Mouse (Mus musculus): ENCODE measurements around the gene Zfp524.
"Not testable (repeated sequence)": the region's sequence is repeated elsewhere in the genome, so short reads cannot be mapped to it uniquely, and the experiment has no call there.

Zfp524 gene

GRCm38 (mm10) chr7:5016057-5016456, 1.8 kb downstream of the Zfp524 start:
- DNase-seq (ENCODE audit: low spot score): no peak

- DNase-seq (ENCODE audit: low spot score): no peak
Observed at GRCm38 (mm10) chr7:5016920-5017319, 2.7 kb downstream of the Zfp524 start.

GRCm38 (mm10) chr7:5017352-5017751, 3.1 kb downstream of the Zfp524 start:
- no peak for DNase-seq (ENCODE audit: low spot score)

GRCm38 (mm10) chr7:5017931-5018330, 3.7 kb downstream of the Zfp524 start:
- DNase-seq (ENCODE audit: low spot score): no peak

GRCm38 (mm10) chr7:5019576-5019975, 5.4 kb downstream of the Zfp524 start:
- DNase-seq (ENCODE audit: low spot score): not testable (repeated sequence)

- peak; percentile 100 for DNase-seq (ENCODE audit: low spot score)
Observed at GRCm38 (mm10) chr7:5020000-5020681, 5.9 kb downstream of the Zfp524 start, which contains the start of the genes Zfp865 and Ccdc106. Gene Zfp865 (plus strand): TSS chr7:5020376. Gene Ccdc106 (plus strand): TSS chr7:5020553.

- peak; percentile 15 for DNase-seq (ENCODE audit: low spot score)
Observed at GRCm38 (mm10) chr7:5020685-5021084, 6.5 kb downstream of the Zfp524 start.

- DNase-seq (ENCODE audit: low spot score): no peak
Observed at GRCm38 (mm10) chr7:5021197-5021596, 7.0 kb downstream of the Zfp524 start.

- DNase-seq (ENCODE audit: low spot score): no peak
Observed at GRCm38 (mm10) chr7:5029543-5029942, 15.3 kb downstream of the Zfp524 start.

GRCm38 (mm10) chr7:5029946-5030345, 15.7 kb downstream of the Zfp524 start:
- no peak for DNase-seq (ENCODE audit: low spot score)

GRCm38 (mm10) chr7:5030554-5031275, 16.5 kb downstream of the Zfp524 start:
- DNase-seq (ENCODE audit: low spot score): no peak

- no peak for DNase-seq (ENCODE audit: low spot score)
Observed at GRCm38 (mm10) chr7:5031496-5031895, 17.3 kb downstream of the Zfp524 start.

GRCm38 (mm10) chr7:5033818-5034217, 19.6 kb downstream of the Zfp524 start, which contains the start of gene 4632433K11Rik:
Gene 4632433K11Rik (plus strand): TSS chr7:5034118.
- DNase-seq (ENCODE audit: low spot score): no peak

GRCm38 (mm10) chr7:5035628-5036027, 21.4 kb downstream of the Zfp524 start:
- DNase-seq (ENCODE audit: low spot score): no peak

- no peak for DNase-seq (ENCODE audit: low spot score)
Observed at GRCm38 (mm10) chr7:5036136-5036535, 21.9 kb downstream of the Zfp524 start.

GRCm38 (mm10) chr7:5037026-5037425, 22.8 kb downstream of the Zfp524 start:
- no peak for DNase-seq (ENCODE audit: low spot score)

GRCm38 (mm10) chr7:5037467-5037866, 23.3 kb downstream of the Zfp524 start:
- DNase-seq (ENCODE audit: low spot score): no peak

- DNase-seq (ENCODE audit: low spot score): peak; percentile 91
Observed at GRCm38 (mm10) chr7:5038109-5038732, 24.0 kb downstream of the Zfp524 start, which contains the start of gene Zfp784. Gene Zfp784 (minus strand): TSS chr7:5038446.

- no peak for DNase-seq (ENCODE audit: low spot score)
Observed at GRCm38 (mm10) chr7:5038940-5039339, 24.7 kb downstream of the Zfp524 start.

GRCm38 (mm10) chr7:5044981-5045380, 30.8 kb downstream of the Zfp524 start:
- no peak for DNase-seq (ENCODE audit: low spot score)

GRCm38 (mm10) chr7:5046112-5046511, 31.9 kb downstream of the Zfp524 start:
- no peak for DNase-seq (ENCODE audit: low spot score)

GRCm38 (mm10) chr7:5047313-5047712, 33.1 kb downstream of the Zfp524 start:
- peak; percentile 68 for DNase-seq (ENCODE audit: low spot score)
